Mouse (Mus musculus) adrenal gland, adult 8-10 months (tissue): ENCODE results near the gene Rnaset2b. TPM values are rescaled to one million over a fixed set of nuclear protein-coding genes. Genes with fewer than 3 reads are reported as not detected.
"Not testable (repeated sequence)": the region's sequence is repeated elsewhere in the genome, so short reads cannot be mapped to it uniquely, and the experiment has no call there.

Source experiments
- DNase-seq: peaks from one replicate; pipeline ENCODE4 v3.0.0; 2022
- total RNA-seq, 4 experiments: library from RNA; stranded (reverse); gene quantifications; 2 replicates each; pipeline ENCODE4 v1.2.4; 2022

Rnaset2b gene
- total RNA-seq, 4 experiments from 2014 or later, result 377 to 672 (median 551) TPM

GRCm38 (mm10) chr17:6986118-6986517, 15.7 kb downstream of the Rnaset2b start:
- not testable (repeated sequence) for DNase-seq

GRCm38 (mm10) chr17:6995504-6995903, 25.1 kb downstream of the Rnaset2b start:
- not testable (repeated sequence) for DNase-seq

GRCm38 (mm10) chr17:6996826-6997225, 26.4 kb downstream of the Rnaset2b start:
- DNase-seq, result not testable (repeated sequence)

- DNase-seq, result not testable (repeated sequence)
These were observed 27.5 kb downstream of the Rnaset2b start for GRCm38 (mm10) chr17:6997778-6998490.

GRCm38 (mm10) chr17:7001790-7002585, 31.6 kb downstream of the Rnaset2b start:
- not testable (repeated sequence) for DNase-seq

- DNase-seq, result not testable (repeated sequence)
These were observed 33.0 kb downstream of the Rnaset2b start for GRCm38 (mm10) chr17:7003392-7003791.

- DNase-seq, result not testable (repeated sequence)
These were observed 35.2 kb downstream of the Rnaset2b start for GRCm38 (mm10) chr17:7005646-7006045.

- DNase-seq, result not testable (repeated sequence)
These were observed 38.5 kb downstream of the Rnaset2b start for GRCm38 (mm10) chr17:7008885-7009284.

- not testable (repeated sequence) for DNase-seq
These were observed 39.0 kb downstream of the Rnaset2b start for GRCm38 (mm10) chr17:7009440-7009839.

GRCm38 (mm10) chr17:7009901-7010300, 39.5 kb downstream of the Rnaset2b start:
- not testable (repeated sequence) for DNase-seq

GRCm38 (mm10) chr17:7014190-7014589, 43.8 kb downstream of the Rnaset2b start:
- not testable (repeated sequence) for DNase-seq

GRCm38 (mm10) chr17:7025257-7025656, 54.8 kb downstream of the Rnaset2b start, which contains the start of gene Gm1604a:
Gene Gm1604a (plus strand): TSS chr17:7025568.
- not testable (repeated sequence) for DNase-seq

- DNase-seq, result not testable (repeated sequence)
These were observed 55.4 kb downstream of the Rnaset2b start for GRCm38 (mm10) chr17:7025764-7026346.

GRCm38 (mm10) chr17:7030204-7030603, 59.8 kb downstream of the Rnaset2b start:
- DNase-seq, result not testable (repeated sequence)

- not testable (repeated sequence) for DNase-seq
These were observed 60.3 kb downstream of the Rnaset2b start for GRCm38 (mm10) chr17:7030622-7031174.

- DNase-seq, result not testable (repeated sequence)
These were observed 63.0 kb downstream of the Rnaset2b start for GRCm38 (mm10) chr17:7033192-7034166.

Other genes with a start within 250 kb of the Rnaset2b start
- gene Ezr, start 187.8 kb upstream of the Rnaset2b start, total RNA-seq, result 10 to 100 TPM; 18.8 to 34.8 (median 23.9) TPM
- gene Rsph3b, start 22.0 kb upstream of the Rnaset2b start, total RNA-seq, result 10 to 100 TPM; 37.8 to 42.2 (median 39.6) TPM
- 10 to 100 TPM; 21.3 to 27.7 (median 24.9) TPM for gene Tagap1, start 9.5 kb upstream of the Rnaset2b start, total RNA-seq
- 1 to 10 TPM in 1 of 4 experiments, under 1 TPM in 2, not detected in 1; 0.65 to 2.2 (median 0.70) TPM for gene Gm49721, start 8.3 kb downstream of the Rnaset2b start, total RNA-seq
- not detected for gene Gm1604a, start 54.9 kb downstream of the Rnaset2b start, total RNA-seq
- gene Rps6ka2, start 199.5 kb downstream of the Rnaset2b start, total RNA-seq, result 10 to 100 TPM; 14.9 to 20.8 (median 19.2) TPM